Mouse (Mus musculus): Measurements from ENCODE around the gene Cdpf1.
"Not testable (repeated sequence)": the region's sequence is repeated elsewhere in the genome, so short reads cannot be mapped to it uniquely, and the experiment has no call there.

Cdpf1 gene

DNA sequence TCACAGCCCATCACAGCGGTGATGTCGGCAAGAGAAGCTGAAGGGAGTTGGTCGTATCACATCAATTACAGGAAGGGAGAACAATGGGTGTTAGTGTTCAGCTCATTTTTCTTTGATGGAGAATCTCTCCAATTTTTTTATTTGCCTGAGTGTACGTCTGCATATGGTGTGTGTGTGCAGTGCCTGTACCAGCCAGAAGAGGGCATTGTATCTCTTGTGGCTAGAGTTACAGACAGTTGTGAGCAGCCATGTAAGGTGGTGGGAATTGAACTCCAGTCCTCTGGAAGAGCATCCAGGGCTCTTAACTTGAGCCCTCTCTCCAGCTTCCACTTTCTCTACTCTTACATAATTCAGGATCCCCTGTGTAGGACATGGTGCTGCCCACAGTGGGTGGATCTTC, 28.4 kb downstream of the Cdpf1 start:
- no peaks in the 10 kb centered on the region for H3K36me3 ChIP-seq (ENCODE audit: insufficient read depth, low read length)
- TF ChIP-seq NANOG (IDR thresholded peaks at IDR 0.05; ENCODE audit: borderline replicate concordance, low read length) = no peak
- TF ChIP-seq CTCF (conservative IDR thresholded peaks at IDR 0.05; ENCODE audit: low read length) = peak; percentile 69
- no peak overlapping the region for H3K4me3 ChIP-seq (replicated peaks; ENCODE audit: low read length)
- H3K27me3 ChIP-seq (ENCODE audit: insufficient read depth, low read length) = peaks cover 8% of the 10 kb centered on the region
- H3K9me3 ChIP-seq (ENCODE audit: low read length) = no peaks in the 10 kb centered on the region
- no peaks in the 10 kb centered on the region for H3K4me1 ChIP-seq (replicated peaks; ENCODE audit: low read depth, low read length)

DNA sequence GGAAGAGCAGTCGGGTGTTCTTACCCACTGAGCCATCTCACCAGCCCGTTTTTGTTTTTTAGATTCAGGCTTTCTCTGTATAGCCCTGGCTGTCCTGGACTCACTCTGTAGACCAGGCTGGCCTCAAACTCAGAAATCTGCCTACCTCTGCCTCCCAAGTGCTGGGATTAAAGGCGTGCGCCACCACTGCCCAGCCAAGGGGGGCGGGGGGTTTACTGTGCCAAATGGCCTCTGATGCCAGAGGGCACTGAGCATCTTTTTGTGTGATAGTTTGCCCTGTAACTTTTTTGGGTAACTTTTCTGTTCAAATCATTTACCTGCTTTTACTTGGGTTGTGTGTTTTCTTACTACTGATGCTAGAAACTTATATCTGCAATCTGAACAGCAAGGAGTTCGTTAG, 32.6 kb downstream of the Cdpf1 start:
- H3K4me1 ChIP-seq (replicated peaks; ENCODE audit: low read depth, low read length); H3K4me3 ChIP-seq (replicated peaks; ENCODE audit: low read length); H3K36me3 ChIP-seq (ENCODE audit: insufficient read depth, low read length); H3K27me3 ChIP-seq (ENCODE audit: insufficient read depth, low read length); H3K9me3 ChIP-seq (ENCODE audit: low read length): not testable (repeated sequence)

DNA sequence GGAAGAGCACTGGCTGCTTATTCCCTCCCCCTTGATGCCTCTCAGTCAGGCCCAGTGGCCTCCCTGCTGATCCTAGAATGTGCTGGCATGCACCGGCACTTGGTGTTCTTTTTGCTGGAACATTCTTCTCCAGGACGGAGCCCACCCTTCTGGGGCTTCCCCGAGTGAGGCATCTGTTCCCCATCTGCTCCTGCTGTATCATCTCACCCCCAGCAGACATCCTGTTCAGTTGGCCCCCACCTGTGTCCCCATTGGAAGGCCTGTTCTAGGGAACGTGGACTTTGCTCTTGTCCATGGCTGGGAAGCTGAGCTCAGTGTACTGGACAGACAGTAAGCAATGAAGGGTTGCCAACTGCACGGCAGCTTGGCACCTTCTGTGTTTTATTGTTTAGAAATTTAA, 34.7 kb downstream of the Cdpf1 start:
- Histone ChIP-seq H3K27me3 (ENCODE audit: insufficient read depth, low read length) (no peaks in the 10 kb centered on the region), H3K4me3 (replicated peaks; ENCODE audit: low read length) (no peak overlapping the region), H3K4me1 (replicated peaks; ENCODE audit: low read depth, low read length) (no peaks in the 10 kb centered on the region), H3K36me3 (ENCODE audit: insufficient read depth, low read length) (no peaks in the 10 kb centered on the region), H3K9me3 (ENCODE audit: low read length) (no peaks in the 10 kb centered on the region)
- TF ChIP-seq POU5F1 (IDR thresholded peaks at IDR 0.05; ENCODE audit: borderline replicate concordance, low read length) (no peak), CTCF (conservative IDR thresholded peaks at IDR 0.05; ENCODE audit: low read length) (no peak), NANOG (IDR thresholded peaks at IDR 0.05; ENCODE audit: borderline replicate concordance, low read length) (no peak)

DNA sequence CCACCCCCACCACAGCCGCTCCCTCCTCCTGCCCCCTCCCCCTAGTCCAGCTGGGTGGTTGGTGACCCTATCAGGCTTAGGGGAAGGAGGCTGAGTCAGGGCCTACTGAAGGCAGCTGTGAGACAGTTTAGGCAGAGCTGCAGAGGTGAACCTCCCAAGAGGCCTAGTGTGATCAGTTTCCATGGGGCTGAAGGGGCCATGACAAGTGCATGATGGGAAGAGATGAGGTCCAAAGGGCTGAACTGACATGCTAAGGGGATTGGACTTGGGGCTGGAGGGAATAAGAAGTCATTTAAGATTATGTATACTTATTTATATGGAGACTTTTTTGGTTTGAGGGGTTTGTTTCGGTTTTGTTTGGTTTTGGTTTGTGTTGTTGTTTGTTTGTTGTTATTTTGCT, 35.3 kb downstream of the Cdpf1 start:
- no peak overlapping the region for H3K4me3 ChIP-seq (replicated peaks; ENCODE audit: low read length)
- H3K9me3 ChIP-seq (ENCODE audit: low read length) = no peaks in the 10 kb centered on the region
- no peaks in the 10 kb centered on the region for H3K27me3 ChIP-seq (ENCODE audit: insufficient read depth, low read length)

DNA sequence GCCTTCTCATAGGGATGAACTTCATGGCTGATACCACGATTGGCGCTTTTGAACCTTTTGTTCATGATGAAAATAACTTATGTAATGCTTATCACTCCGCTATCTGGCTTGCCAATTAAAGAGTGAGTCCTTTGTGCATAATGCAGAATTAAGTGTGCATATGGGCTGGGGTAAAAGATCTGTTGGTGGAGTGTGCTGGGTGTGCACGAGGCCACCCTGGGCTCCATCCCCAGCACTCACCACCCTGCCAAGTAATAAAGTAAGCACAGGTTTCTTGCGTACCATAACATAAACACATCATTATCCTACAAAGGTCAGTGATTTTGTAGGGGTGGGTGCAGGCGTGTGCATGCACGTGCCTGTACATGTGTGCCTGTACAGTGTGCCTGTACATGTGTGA, 36.5 kb downstream of the Cdpf1 start:
- no peaks in the 10 kb centered on the region for H3K4me1 ChIP-seq (replicated peaks; ENCODE audit: low read depth, low read length)
- no peaks in the 10 kb centered on the region for H3K36me3 ChIP-seq (ENCODE audit: insufficient read depth, low read length)
- no peaks in the 10 kb centered on the region for H3K9me3 ChIP-seq (ENCODE audit: low read length)
- TF ChIP-seq NANOG (IDR thresholded peaks at IDR 0.05; ENCODE audit: borderline replicate concordance, low read length) (no peak), POU5F1 (IDR thresholded peaks at IDR 0.05; ENCODE audit: borderline replicate concordance, low read length) (no peak), CTCF (conservative IDR thresholded peaks at IDR 0.05; ENCODE audit: low read length) (no peak)
- H3K27me3 ChIP-seq (ENCODE audit: insufficient read depth, low read length) = no peaks in the 10 kb centered on the region
- H3K4me3 ChIP-seq (replicated peaks; ENCODE audit: low read length) = no peak overlapping the region

More for the DNA sequence above, 35.3 kb downstream of the Cdpf1 start:
- H3K4me1 ChIP-seq (replicated peaks; ENCODE audit: low read depth, low read length) = no peaks in the 10 kb centered on the region
- TF ChIP-seq NANOG (IDR thresholded peaks at IDR 0.05; ENCODE audit: borderline replicate concordance, low read length) (no peak), CTCF (conservative IDR thresholded peaks at IDR 0.05; ENCODE audit: low read length) (no peak), POU5F1 (IDR thresholded peaks at IDR 0.05; ENCODE audit: borderline replicate concordance, low read length) (no peak)
- H3K36me3 ChIP-seq (ENCODE audit: insufficient read depth, low read length) = no peaks in the 10 kb centered on the region

DNA sequence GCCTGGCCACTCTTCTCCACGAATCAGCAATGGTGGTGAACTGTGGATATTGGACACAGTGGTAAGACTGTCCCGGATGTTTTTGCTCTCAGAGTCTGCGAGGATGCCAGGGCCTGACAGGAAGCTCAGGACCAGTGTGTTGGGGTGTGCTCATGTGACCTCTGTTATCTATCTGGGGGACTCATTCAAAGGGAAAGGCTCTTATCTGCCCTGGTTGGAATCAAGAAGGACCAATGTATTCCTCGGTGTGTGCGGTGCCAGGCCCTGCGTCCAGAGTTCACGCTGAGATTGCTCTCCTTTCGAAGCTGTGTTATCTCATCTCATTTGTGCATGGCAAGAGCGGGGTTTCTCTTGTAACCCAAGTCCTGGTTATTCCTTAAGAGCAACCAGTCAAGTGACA, 37.1 kb downstream of the Cdpf1 start:
- Histone ChIP-seq H3K36me3 (ENCODE audit: insufficient read depth, low read length) (no peaks in the 10 kb centered on the region), H3K4me1 (replicated peaks; ENCODE audit: low read depth, low read length) (no peaks in the 10 kb centered on the region), H3K27me3 (ENCODE audit: insufficient read depth, low read length) (no peaks in the 10 kb centered on the region), H3K4me3 (replicated peaks; ENCODE audit: low read length) (no peak overlapping the region), H3K9me3 (ENCODE audit: low read length) (no peaks in the 10 kb centered on the region)
- TF ChIP-seq NANOG (IDR thresholded peaks at IDR 0.05; ENCODE audit: borderline replicate concordance, low read length) (no peak), POU5F1 (IDR thresholded peaks at IDR 0.05; ENCODE audit: borderline replicate concordance, low read length) (no peak)

DNA sequence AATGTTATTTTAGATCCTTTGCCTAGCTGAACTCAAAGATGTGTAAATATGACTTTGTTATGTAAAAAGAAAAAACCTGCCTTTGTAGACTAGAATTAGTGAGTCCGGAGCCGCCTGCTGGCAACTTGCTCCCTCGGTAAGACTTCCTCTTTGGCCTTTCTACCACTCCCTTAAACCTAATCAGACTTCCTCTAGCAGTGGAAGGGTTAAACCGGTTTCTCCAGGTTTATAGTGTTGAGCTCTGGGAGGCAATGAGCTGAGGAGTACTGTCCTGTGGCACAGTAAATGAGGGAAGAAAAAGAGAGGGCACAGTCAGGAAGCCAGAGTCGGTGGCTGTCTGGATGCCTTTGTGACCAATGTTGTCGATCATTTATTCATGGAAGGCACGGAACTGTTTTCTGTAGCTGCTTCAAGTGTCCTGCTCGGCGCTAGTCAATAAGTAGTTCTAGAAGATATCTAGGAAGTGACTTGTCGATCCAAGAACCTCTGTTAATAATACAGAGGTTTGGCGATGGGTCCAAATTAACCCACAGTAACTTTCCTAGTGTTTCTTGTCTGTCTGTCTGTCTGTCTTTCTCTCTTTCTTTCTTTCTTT, 39.3 kb downstream of the Cdpf1 start:
- H3K4me3 ChIP-seq (replicated peaks; ENCODE audit: low read length) = no peak overlapping the region
- H3K36me3 ChIP-seq (ENCODE audit: insufficient read depth, low read length) = no peaks in the 10 kb centered on the region
- no peaks in the 10 kb centered on the region for H3K4me1 ChIP-seq (replicated peaks; ENCODE audit: low read depth, low read length)
- H3K27me3 ChIP-seq (ENCODE audit: insufficient read depth, low read length) = no peaks in the 10 kb centered on the region
- no peaks in the 10 kb centered on the region for H3K9me3 ChIP-seq (ENCODE audit: low read length)
- TF ChIP-seq NANOG (IDR thresholded peaks at IDR 0.05; ENCODE audit: borderline replicate concordance, low read length) (no peak), POU5F1 (IDR thresholded peaks at IDR 0.05; ENCODE audit: borderline replicate concordance, low read length) (no peak), CTCF (conservative IDR thresholded peaks at IDR 0.05; ENCODE audit: low read length) (no peak)

DNA sequence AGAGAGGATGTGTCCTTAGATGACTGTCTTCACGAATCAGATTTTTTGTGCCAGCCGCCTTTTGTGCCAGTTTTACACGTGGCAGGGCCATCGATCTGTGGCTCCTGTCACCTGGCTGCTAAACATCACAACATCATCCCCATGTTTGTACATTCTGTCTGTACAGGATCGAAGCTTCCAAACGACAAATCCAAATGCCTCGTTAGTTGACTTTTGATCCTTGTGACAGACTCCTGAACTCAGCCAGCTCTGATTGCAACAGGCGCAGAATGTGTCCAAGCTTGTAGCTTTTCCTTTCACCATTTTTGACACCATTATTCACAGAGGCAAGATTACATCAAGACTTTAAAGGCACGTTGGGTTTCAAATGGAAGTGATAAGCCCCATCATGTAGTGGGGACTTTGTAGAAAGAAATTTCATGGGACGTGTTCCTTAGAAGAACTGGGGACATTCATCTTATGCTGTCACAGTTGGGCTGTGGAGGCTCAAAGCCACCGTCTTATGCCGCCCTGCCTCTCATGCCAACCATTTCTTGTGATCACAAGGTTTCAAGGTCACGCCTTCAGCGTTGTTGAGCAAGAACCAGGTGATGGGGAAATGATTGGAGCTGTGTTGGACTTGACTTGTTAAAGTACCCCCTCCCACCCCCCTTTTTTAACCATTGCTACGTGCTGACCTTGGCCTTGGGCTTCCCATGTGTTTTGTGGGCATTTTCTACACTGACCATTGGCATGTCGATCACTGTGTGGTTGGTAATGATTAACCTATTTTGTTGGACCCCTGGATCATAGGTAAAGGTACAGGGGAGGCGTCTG, 40.0 kb downstream of the Cdpf1 start:
- TF ChIP-seq POU5F1 (IDR thresholded peaks at IDR 0.05; ENCODE audit: borderline replicate concordance, low read length) (no peak), NANOG (IDR thresholded peaks at IDR 0.05; ENCODE audit: borderline replicate concordance, low read length) (no peak), CTCF (conservative IDR thresholded peaks at IDR 0.05; ENCODE audit: low read length) (no peak)

DNA sequence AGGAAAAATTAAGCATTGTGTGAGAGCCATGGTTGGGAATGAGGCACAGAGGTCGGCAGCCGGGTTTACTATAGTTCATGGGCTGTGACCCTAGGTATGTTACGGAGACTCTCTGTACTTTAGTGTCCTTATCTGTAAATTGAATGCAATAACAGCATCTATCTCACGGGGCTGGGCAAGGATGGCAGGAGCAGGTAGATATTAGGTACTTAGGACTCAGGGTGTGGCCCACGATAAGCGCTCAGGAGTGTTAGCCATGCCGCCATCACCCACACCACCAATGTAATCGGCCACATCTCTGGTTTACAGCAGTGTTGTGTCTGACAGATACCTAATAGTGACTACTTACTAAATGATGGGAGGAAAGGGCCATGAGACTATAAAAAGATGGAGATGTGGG, 42.5 kb downstream of the Cdpf1 start:
- Histone ChIP-seq H3K4me1 (replicated peaks; ENCODE audit: low read depth, low read length) (no peaks in the 10 kb centered on the region), H3K9me3 (ENCODE audit: low read length) (no peaks in the 10 kb centered on the region), H3K27me3 (ENCODE audit: insufficient read depth, low read length) (no peaks in the 10 kb centered on the region), H3K4me3 (replicated peaks; ENCODE audit: low read length) (no peak overlapping the region), H3K36me3 (ENCODE audit: insufficient read depth, low read length) (no peaks in the 10 kb centered on the region)
- TF ChIP-seq CTCF (conservative IDR thresholded peaks at IDR 0.05; ENCODE audit: low read length) = no peak

More for the DNA sequence above, 40.0 kb downstream of the Cdpf1 start:
- H3K4me1 ChIP-seq (replicated peaks; ENCODE audit: low read depth, low read length) = no peaks in the 10 kb centered on the region
- no peaks in the 10 kb centered on the region for H3K9me3 ChIP-seq (ENCODE audit: low read length)
- no peaks in the 10 kb centered on the region for H3K27me3 ChIP-seq (ENCODE audit: insufficient read depth, low read length)
- H3K36me3 ChIP-seq (ENCODE audit: insufficient read depth, low read length) = no peaks in the 10 kb centered on the region
- no peak overlapping the region for H3K4me3 ChIP-seq (replicated peaks; ENCODE audit: low read length)

Measured in E14TG2a.4 (cell line).